Mouse (Mus musculus) embryonic facial prominence, embryonic 14.5 days (tissue): Measurements from ENCODE around the gene Gm7534. TPM values are rescaled to one million over a fixed set of nuclear protein-coding genes. Genes with fewer than 3 reads are reported as not detected.

Source experiments
- polyA plus RNA-seq: library from polyadenylated mRNA; unstranded; fragments of >200 nt; fragmentation: Nextera tagmentation; extraction: Ambion mirVana; gene quantifications from 2 replicates; pipeline ENCODE4 v1.2.1, GENCODE M21; 2014

The Gm7534 gene
- polyA plus RNA-seq, 1 experiment from 2014 or later, result 0.35 TPM

Other genes starting within 250 kb of the Gm7534 start
- 2,056 and 2,380 TPM in 2 replicates for gene Hmgn2, start 234.4 kb downstream of the Gm7534 start, polyA plus RNA-seq
- 42.3 and 48.9 TPM in 2 replicates for gene Dhdds, start 202.1 kb downstream of the Gm7534 start, polyA plus RNA-seq
- gene Lin28a, start 184.2 kb downstream of the Gm7534 start, polyA plus RNA-seq, result not detected in 2 replicates
- gene Zfp683, start 149.2 kb downstream of the Gm7534 start, polyA plus RNA-seq, result not detected in 2 replicates
- gene Crybg2, start 142.2 kb downstream of the Gm7534 start, polyA plus RNA-seq, result 5.6 and 6.5 TPM in 2 replicates
- gene Cd52, start 107.9 kb downstream of the Gm7534 start, polyA plus RNA-seq, result 15.6 and 19.3 TPM in 2 replicates
- 9.7 and 10.2 TPM in 2 replicates for gene Ubxn11, start 100.4 kb downstream of the Gm7534 start, polyA plus RNA-seq
- 445 and 477 TPM in 2 replicates for gene Sh3bgrl3, start 74.2 kb downstream of the Gm7534 start, polyA plus RNA-seq
- 40.2 and 46.2 TPM in 2 replicates for gene Cep85, start 15.9 kb downstream of the Gm7534 start, polyA plus RNA-seq
- gene Catsper4, start 24.4 kb upstream of the Gm7534 start, polyA plus RNA-seq, result not detected in 2 replicates
- gene Cnksr1, start 35.4 kb upstream of the Gm7534 start, polyA plus RNA-seq, result 2.4 and 2.6 TPM in 2 replicates
- 0.29 and 0.67 TPM in 2 replicates for gene E130218I03Rik, start 40.7 kb upstream of the Gm7534 start, polyA plus RNA-seq
- 13.7 and 15.7 TPM in 2 replicates for gene Zfp593, start 42.6 kb upstream of the Gm7534 start, polyA plus RNA-seq
- gene Gm30191, start 43.9 kb upstream of the Gm7534 start, polyA plus RNA-seq, result 0.28 TPM in 1 of 2 replicates, not detected in the other
- gene Grrp1, start 51.1 kb upstream of the Gm7534 start, polyA plus RNA-seq, result 6.8 and 7.4 TPM in 2 replicates
- 18.5 and 19.6 TPM in 2 replicates for gene Pdik1l, start 84.9 kb upstream of the Gm7534 start, polyA plus RNA-seq
- gene Trim63, start 112.1 kb upstream of the Gm7534 start, polyA plus RNA-seq, result 2.0 and 2.5 TPM in 2 replicates
- 0.13 and 0.42 TPM in 2 replicates for gene Slc30a2, start 140.2 kb upstream of the Gm7534 start, polyA plus RNA-seq
- gene Extl1, start 180.8 kb upstream of the Gm7534 start, polyA plus RNA-seq, result 3.1 and 3.6 TPM in 2 replicates
- 11.8 and 12.5 TPM in 2 replicates for gene Pafah2, start 193.3 kb upstream of the Gm7534 start, polyA plus RNA-seq